ENCODE assay signal across 13 mouse cellular contexts in the genomic region with DNA sequence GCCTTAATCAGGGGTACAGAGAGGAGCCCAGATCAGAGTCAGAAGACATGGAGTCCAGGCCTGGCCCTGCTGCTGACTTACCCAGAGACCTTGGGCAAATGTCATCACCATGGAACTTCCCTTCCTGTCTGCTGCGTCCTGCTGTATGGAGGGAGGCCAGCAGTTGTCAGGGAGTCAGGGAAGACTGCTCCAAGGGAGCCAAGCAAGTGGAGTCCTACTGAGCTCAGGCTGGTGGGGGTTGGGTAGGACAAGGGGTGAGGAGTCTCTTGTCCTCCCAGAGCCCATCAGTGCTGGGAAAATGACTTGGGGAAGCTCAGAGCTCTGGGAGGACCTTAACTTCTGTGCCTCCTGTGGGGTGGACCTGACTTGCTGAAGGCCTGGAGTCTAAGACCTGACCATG. TPM values are rescaled to one million over a fixed set of nuclear protein-coding genes. Genes with fewer than 3 reads are reported as not detected.
DNase-seq lines count a peak whose midpoint lies in the region; TF ChIP-seq lines count a peak whose summit lies in the region.
"Had no signal": no experiment of that assay in that cellular context is flagged by ENCODE, and none has a peak within 500 bp of the region (broad histone marks: within the 10 kb centered on the region; RNA-seq: fewer than 3 reads in every experiment).

No protein-coding gene starts in this region.

- DNase-seq in embryo, embryonic 9.5 days (ENCODE audit: extremely low spot score): peak; percentile 20
- no peak for DNase-seq in embryo, embryonic 10.5 days (ENCODE audit: low spot score)
- peak; percentile 12 for DNase-seq in right cerebral cortex, adult 18-20 months
- DNase-seq in right cerebral cortex, postnatal 14 days: no peak
- DNase-seq in left cerebral cortex, postnatal 4 days: peak; percentile 41
- peak; percentile 17 for DNase-seq in right cerebral cortex, postnatal 25 days
- no peak for DNase-seq in gastrocnemius, adult 18-20 months (ENCODE audit: low spot score)
- no peak for DNase-seq in thymus, adult 2 months
- DNase-seq: lung, postnatal 14 days had no signal

- H3K4me3 ChIP-seq in thymus, adult 2 months (ENCODE audit: control insufficient read depth, insufficient read depth, low read length): no peak overlapping the region

- H3K27ac ChIP-seq in thymus, adult 2 months (ENCODE audit: control insufficient read depth, insufficient read depth, low read length): no peak overlapping the region

- no peak for TF ChIP-seq POLR2A in thymus, adult 2 months (IDR thresholded peaks at IDR 0.05; ENCODE audit: control insufficient read depth, extremely low read depth, insufficient read depth, low read length, poor library complexity)

- no peaks in the 10 kb centered on the region for H3K36me3 ChIP-seq in thymus, adult 2 months (ENCODE audit: control insufficient read depth, insufficient read depth, low read length)

- intact Hi-C loops in left cerebral cortex, postnatal 4 days (cut with DNase I): no loop called here

- H3K27me3 ChIP-seq in thymus, adult 2 months (ENCODE audit: control insufficient read depth, insufficient read depth, low read length): no peaks in the 10 kb centered on the region
- H3K27me3 ChIP-seq: Patski had no signal

- H3K4me1 ChIP-seq in thymus, adult 2 months (replicated peaks; ENCODE audit: control insufficient read depth, insufficient read depth, low read length): peaks cover 5% of the 10 kb centered on the region; the same call in 1 of the 2 replicates

- WGBS in thymus, adult 2 months: 70% methylated on average over 1 of the region's 1 CpGs

- TF ChIP-seq CTCF in thymus, adult 2 months (IDR thresholded peaks at IDR 0.05; ENCODE audit: borderline replicate concordance, control insufficient read depth, extremely low read depth, insufficient read depth, low read length, poor library complexity): no peak

RNA-seq across cellular contexts. Expression of a gene that starts 12.3 kb away (rescaled TPM):
- not detected for total RNA-seq in left cerebral cortex, postnatal 4 days (2021)
- not detected for total RNA-seq in gastrocnemius, adult 18-20 months (2021)
- 0.33 and 0.46 TPM in 2 replicates for polyA plus RNA-seq in thymus, adult 2 months (2012; rRNA removed)
- total RNA-seq: left cerebral cortex, adult 8-10 months had no signal
- polyA plus RNA-seq: heart, embryonic 16.5 days; Patski; small intestine, adult 2 months had no signal

RNA-seq across cellular contexts. Expression of a gene that starts 17.6 kb away (rescaled TPM):
- 1 to 10 TPM; 5.6 to 6.9 TPM for total RNA-seq in left cerebral cortex, postnatal 4 days (2021)
- total RNA-seq in gastrocnemius, adult 18-20 months (2021): 10 to 100 TPM; 15.0 to 18.4 TPM
- 7.4 and 9.4 TPM in 2 replicates for polyA plus RNA-seq in thymus, adult 2 months (2012; rRNA removed)

RNA-seq across cellular contexts. Expression of a gene that starts 17.7 kb away (rescaled TPM):
- 10 to 100 TPM; 65.6 to 71.2 TPM for total RNA-seq in left cerebral cortex, postnatal 4 days (2021)
- 10 to 100 TPM; 79.4 to 83.1 TPM for total RNA-seq in gastrocnemius, adult 18-20 months (2021)
- polyA plus RNA-seq in thymus, adult 2 months (2012; rRNA removed): 82.5 and 94.7 TPM in 2 replicates

Comparison
In these comparisons a context has a peak if more than half of its experiments do, and no peak if none do; other contexts are left out.
1. DNase-seq: peak in embryo, embryonic 9.5 days (single experiment), right cerebral cortex, adult 18-20 months (single experiment), left cerebral cortex, postnatal 4 days (single experiment) and right cerebral cortex, postnatal 25 days (single experiment); none in embryo, embryonic 10.5 days (single experiment), right cerebral cortex, postnatal 14 days (single experiment), gastrocnemius, adult 18-20 months (single experiment) and thymus, adult 2 months (single experiment).